Mouse (Mus musculus): ENCODE measurements at regions not wholly inside any gene's neighbourhood (a gene's known extent, or its start where the extent isn't known, plus 50 kb on each side); places are given as distances from the start of the nearest gene placed in this dataset.

DNA sequence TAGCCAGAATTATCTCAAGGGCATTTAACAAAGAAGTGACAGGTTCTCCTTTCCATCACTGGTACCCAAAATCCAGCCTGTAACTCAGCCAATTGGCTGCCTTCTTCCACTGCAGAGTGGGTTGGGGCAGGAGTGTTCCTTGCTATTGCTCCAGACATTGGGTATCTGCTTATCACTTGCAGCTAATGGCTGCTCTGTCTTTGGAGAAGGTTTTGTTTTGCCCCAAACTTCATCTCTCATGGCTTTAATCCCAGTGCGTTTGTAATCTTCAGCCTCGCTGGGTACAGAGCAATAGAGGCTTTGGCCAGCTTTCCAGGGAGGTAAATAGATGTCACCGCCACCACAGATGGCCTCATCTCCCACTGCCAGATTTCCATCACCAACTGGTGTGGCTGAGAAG, 381.9 kb downstream of the Mllt3 start:
- no peak for TF ChIP-seq POLR2A (IDR thresholded peaks at IDR 0.05; ENCODE audit: borderline replicate concordance, low read depth, low read length)
- TF ChIP-seq CTCF (IDR thresholded peaks at IDR 0.05; ENCODE audit: low read depth, low read length) = no peak
